Mouse (Mus musculus): ENCODE measurements around the gene Olfr392. TPM values are rescaled to one million over a fixed set of nuclear protein-coding genes. Genes with fewer than 3 reads are reported as not detected.

Olfr392 gene
- not detected for total RNA-seq (2021)

GRCm38 (mm10) chr11:73816949-73817348, at the start of gene Olfr392:
TSS of gene Olfr392 (minus strand) at chr11:73817049.
- intact Hi-C loops (cut with DNase I) = no loop called here
- DNase-seq (ENCODE audit: low spot score in 2 of 2) = no peak

GRCm38 (mm10) chr11:73851354-73851753, 34.5 kb upstream of the Olfr392 start, which contains the start of gene Olfr393:
TSS of gene Olfr393 (minus strand) at chr11:73851454.
- no peak for DNase-seq (ENCODE audit: low spot score in 2 of 2)
- intact Hi-C loops (cut with DNase I) = no loop called here

GRCm38 (mm10) chr11:73802952-73803351, 13.9 kb downstream of the Olfr392 start, which contains the start of gene Olfr391-ps:
TSS of gene Olfr391-ps (minus strand) at chr11:73803052.
- intact Hi-C loops (cut with DNase I) = no loop called here
- no peak for DNase-seq (ENCODE audit: low spot score in 2 of 2)

GRCm38 (mm10) chr11:73782664-73783063, 34.2 kb downstream of the Olfr392 start, which contains the start of gene Olfr390:
TSS of gene Olfr390 (plus strand) at chr11:73782964.
- intact Hi-C loops (cut with DNase I) = no loop called here
- DNase-seq (ENCODE audit: low spot score in 2 of 2) = no peak

GRCm38 (mm10) chr11:73780613-73781012, 36.2 kb downstream of the Olfr392 start, which contains the start of gene Olfr389:
TSS of gene Olfr389 (minus strand) at chr11:73780713.
- intact Hi-C loops (cut with DNase I) = no loop called here
- no peak for DNase-seq (ENCODE audit: low spot score in 2 of 2)

Other genes starting within 250 kb of the Olfr392 start
- not detected for gene Olfr385, start 224.0 kb downstream of the Olfr392 start, total RNA-seq (2021)
- not detected for gene Olfr384, start 218.5 kb downstream of the Olfr392 start, total RNA-seq (2021)
- not detected for gene Zfp735, start 128.3 kb downstream of the Olfr392 start, total RNA-seq (2021)
- gene Olfr389, start 36.3 kb downstream of the Olfr392 start, total RNA-seq (2021) = not detected
- gene Olfr390, start 34.1 kb downstream of the Olfr392 start, total RNA-seq (2021) = not detected
- gene Olfr391-ps, start 14.0 kb downstream of the Olfr392 start, total RNA-seq (2021) = not detected
- not detected for gene Olfr393, start 34.4 kb upstream of the Olfr392 start, total RNA-seq (2021)
- not detected for gene Olfr394, start 73.7 kb upstream of the Olfr392 start, total RNA-seq (2021)
- not detected for gene Olfr395, start 92.2 kb upstream of the Olfr392 start, total RNA-seq (2021)
- gene Olfr23, start 119.6 kb upstream of the Olfr392 start, total RNA-seq (2021) = not detected
- not detected for gene Olfr397, start 143.8 kb upstream of the Olfr392 start, total RNA-seq (2021)
- gene Olfr398, start 173.4 kb upstream of the Olfr392 start, total RNA-seq (2021) = not detected
- not detected for gene Olfr139, start 239.5 kb upstream of the Olfr392 start, total RNA-seq (2021)
- gene Olfr399, start 239.6 kb upstream of the Olfr392 start, total RNA-seq (2021) = not detected